In the genomic region with DNA sequence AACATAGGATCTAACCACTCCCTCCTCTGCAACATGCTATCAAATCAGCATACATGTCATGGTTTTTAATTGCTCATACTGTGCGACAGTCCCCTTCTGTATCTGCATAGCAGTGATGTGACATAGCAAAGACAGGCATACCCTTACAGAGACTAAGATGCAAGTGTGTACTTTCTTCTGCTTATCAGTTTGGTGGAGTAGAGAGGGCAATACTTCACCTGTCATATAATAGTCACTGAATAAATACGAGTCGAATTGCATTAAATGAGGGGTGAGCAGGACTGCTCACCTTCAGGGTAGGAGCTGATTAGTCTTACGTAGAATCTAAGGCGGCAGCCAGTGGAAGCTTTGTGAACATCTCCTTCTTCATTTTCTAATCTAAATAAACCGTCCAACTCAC, we compare ENCODE assay signal across 21 mouse cellular contexts.
DNase-seq lines count a peak whose midpoint lies in the region; ATAC-seq and TF ChIP-seq lines count a peak whose summit lies in the region.
"Had no signal": no experiment of that assay in that cellular context is flagged by ENCODE, and none has a peak within 500 bp of the region (broad histone marks: within the 10 kb centered on the region; RNA-seq: fewer than 3 reads in every experiment).

No protein-coding gene starts in this region.

- DNase-seq in intestine, embryonic 14.5 days (ENCODE audit: low spot score), result no peak
- DNase-seq in adrenal gland, adult 8-10 months, result no peak
- DNase-seq in forebrain, embryonic 11.5 days (ENCODE audit: low spot score), result no peak
- DNase-seq: adrenal gland, adult 2 months; adrenal gland, postnatal 10 days; adrenal gland, postnatal 14 days; adrenal gland, postnatal 25 days; adrenal gland, postnatal 36 days; B cell, adult 2 months; cerebellum, adult 11 months; cerebellum, adult 11-12 months; cerebellum, adult 18-20 months; cerebellum, adult 2 months had no signal

- no peaks in the 10 kb centered on the region for H3K36me3 ChIP-seq in intestine, embryonic 14.5 days (ENCODE audit: control insufficient read depth, insufficient read depth, low read length)
- H3K36me3 ChIP-seq in intestine, postnatal 0 days (ENCODE audit: control insufficient read depth, insufficient read depth), result no peaks in the 10 kb centered on the region
- no peaks in the 10 kb centered on the region for H3K36me3 ChIP-seq in intestine, embryonic 15.5 days
- no peaks in the 10 kb centered on the region for H3K36me3 ChIP-seq in intestine, embryonic 16.5 days (ENCODE audit: control insufficient read depth, insufficient read depth, low read length)
- no peaks in the 10 kb centered on the region for H3K36me3 ChIP-seq in forebrain, embryonic 11.5 days (ENCODE audit: control insufficient read depth, insufficient read depth, low read length)
- H3K36me3 ChIP-seq: G1E had no signal

- 42% methylated on average over 6 of the region's 6 CpGs for WGBS in intestine, embryonic 14.5 days
- WGBS in intestine, postnatal 0 days, result 25% methylated on average over 6 of the region's 6 CpGs
- 42% methylated on average over 6 of the region's 6 CpGs for WGBS in intestine, embryonic 15.5 days
- WGBS in intestine, embryonic 16.5 days, result 39% methylated on average over 6 of the region's 6 CpGs
- 92% methylated on average over 6 of the region's 6 CpGs for whole genome bisulfite sequencing in forebrain, embryonic 11.5 days

- H3K4me3 ChIP-seq in intestine, embryonic 14.5 days (ENCODE audit: low read depth, low read length), result no peak overlapping the region
- no peak overlapping the region for H3K4me3 ChIP-seq in intestine, postnatal 0 days (ENCODE audit: low read depth, low read length)
- no peak overlapping the region for H3K4me3 ChIP-seq in intestine, embryonic 15.5 days (replicated peaks)
- H3K4me3 ChIP-seq in intestine, embryonic 16.5 days (ENCODE audit: low read length), result no peak overlapping the region
- H3K4me3 ChIP-seq in forebrain, embryonic 11.5 days (ENCODE audit: low read depth, low read length), result no peak overlapping the region

- no peak overlapping the region for H3K9ac ChIP-seq in intestine, embryonic 14.5 days (ENCODE audit: low read length)
- no peak overlapping the region for H3K9ac ChIP-seq in intestine, postnatal 0 days (ENCODE audit: low read depth, low read length)
- no peak overlapping the region for H3K9ac ChIP-seq in intestine, embryonic 15.5 days
- H3K9ac ChIP-seq in intestine, embryonic 16.5 days (ENCODE audit: low read depth, low read length), result no peak overlapping the region
- no peak overlapping the region for H3K9ac ChIP-seq in forebrain, embryonic 11.5 days (ENCODE audit: low read length)

- no peaks in the 10 kb centered on the region for H3K9me3 ChIP-seq in intestine, embryonic 14.5 days (ENCODE audit: control insufficient read depth, low read length)
- H3K9me3 ChIP-seq in intestine, postnatal 0 days (ENCODE audit: control insufficient read depth), result no peaks in the 10 kb centered on the region
- no peaks in the 10 kb centered on the region for H3K9me3 ChIP-seq in intestine, embryonic 15.5 days
- no peaks in the 10 kb centered on the region for H3K9me3 ChIP-seq in intestine, embryonic 16.5 days (ENCODE audit: control insufficient read depth, low read length)
- H3K9me3 ChIP-seq in forebrain, embryonic 11.5 days (ENCODE audit: control insufficient read depth, low read length), result no peaks in the 10 kb centered on the region

- 0 out of 2 replicates have a peak, but pooled peaks have one; percentile 53 for ATAC-seq in intestine, embryonic 14.5 days (replicated peaks; ENCODE audit: low FRiP score, low TSS enrichment, low read depth)
- ATAC-seq in intestine, postnatal 0 days, result no peak
- ATAC-seq in intestine, embryonic 15.5 days, result peak; percentile 61
- ATAC-seq in intestine, embryonic 16.5 days, result peak; percentile 56; the same call in 1 of the 2 replicates
- no peak for ATAC-seq in forebrain, embryonic 11.5 days (replicated peaks; ENCODE audit: low FRiP score)
- ATAC-seq: activated CD4-positive, CD25-positive, alpha-beta regulatory T cell, adult 4 months; CD4-positive, CD25-positive, alpha-beta regulatory T cell, adult 4 months; Patski had no signal

- no peaks in the 10 kb centered on the region for H3K27me3 ChIP-seq in intestine, embryonic 14.5 days (replicated peaks; ENCODE audit: control insufficient read depth, insufficient read depth, low read length)
- H3K27me3 ChIP-seq in intestine, postnatal 0 days (replicated peaks; ENCODE audit: control insufficient read depth, insufficient read depth, low read length), result no peaks in the 10 kb centered on the region
- no peaks in the 10 kb centered on the region for H3K27me3 ChIP-seq in intestine, embryonic 15.5 days (replicated peaks)
- no peaks in the 10 kb centered on the region for H3K27me3 ChIP-seq in intestine, embryonic 16.5 days (replicated peaks; ENCODE audit: control insufficient read depth, insufficient read depth, low read length)
- H3K27me3 ChIP-seq in forebrain, embryonic 11.5 days (ENCODE audit: control insufficient read depth, insufficient read depth, low read length), result no peaks in the 10 kb centered on the region
- H3K27me3 ChIP-seq: CH12.LX had no signal

- TF ChIP-seq CTCF in intestine, postnatal 0 days (IDR thresholded peaks at IDR 0.05; ENCODE audit: low read depth), result no peak

- H3K4me1 ChIP-seq in intestine, embryonic 14.5 days (replicated peaks; ENCODE audit: control insufficient read depth, insufficient read depth, low read length), result no peaks in the 10 kb centered on the region
- no peaks in the 10 kb centered on the region for H3K4me1 ChIP-seq in intestine, postnatal 0 days (replicated peaks; ENCODE audit: control insufficient read depth, insufficient read depth, low read length)
- no peaks in the 10 kb centered on the region for H3K4me1 ChIP-seq in intestine, embryonic 15.5 days (replicated peaks)
- no peaks in the 10 kb centered on the region for H3K4me1 ChIP-seq in intestine, embryonic 16.5 days (ENCODE audit: control insufficient read depth, insufficient read depth, low read length)
- H3K4me1 ChIP-seq in forebrain, embryonic 11.5 days (replicated peaks; ENCODE audit: control insufficient read depth, insufficient read depth, low read length), result no peaks in the 10 kb centered on the region

- no peak overlapping the region for H3K27ac ChIP-seq in intestine, embryonic 14.5 days (ENCODE audit: low read depth)
- no peak overlapping the region for H3K27ac ChIP-seq in intestine, postnatal 0 days (ENCODE audit: low read depth, low read length)
- H3K27ac ChIP-seq in intestine, embryonic 15.5 days, result no peak overlapping the region
- no peak overlapping the region for H3K27ac ChIP-seq in intestine, embryonic 16.5 days (ENCODE audit: low read length)
- H3K27ac ChIP-seq in forebrain, embryonic 11.5 days (ENCODE audit: low read depth, low read length), result no peak overlapping the region

- H3K4me2 ChIP-seq in intestine, embryonic 14.5 days (ENCODE audit: low read length), result no peak overlapping the region
- no peak overlapping the region for H3K4me2 ChIP-seq in intestine, postnatal 0 days (replicated peaks; ENCODE audit: low read depth)
- H3K4me2 ChIP-seq in intestine, embryonic 15.5 days (replicated peaks), result no peak overlapping the region
- no peak overlapping the region for H3K4me2 ChIP-seq in intestine, embryonic 16.5 days (ENCODE audit: low read depth, low read length)
- no peak overlapping the region for H3K4me2 ChIP-seq in forebrain, embryonic 11.5 days (ENCODE audit: low read depth, low read length, severe bottlenecking)

Comparison
In these comparisons a context has a peak if more than half of its experiments do, and no peak if none do; other contexts are left out.
1. ATAC-seq: peak in intestine, embryonic 14.5 days (single experiment), intestine, embryonic 15.5 days (single experiment) and intestine, embryonic 16.5 days (single experiment); none in intestine, postnatal 0 days (single experiment) and forebrain, embryonic 11.5 days (single experiment).